Mouse (Mus musculus): Measurements from ENCODE around the gene Stk19.

Stk19 gene

GRCm38 (mm10) chr17:34836856-34837221 lies at the start of gene Stk19, which contains the start of gene Dxo:
Gene Stk19 (minus strand): TSS chr17:34836945.
Gene Dxo (plus strand): TSS chr17:34837019.
- in situ Hi-C loops (cut with MboI, MseI): loop anchor here (25.0 kb wide), 1 partner anchor 800 kb away; the partner anchor contains the start of genes Col11a2, H2-Ke6, Rxrb and Slc39a7

GRCm38 (mm10) chr17:34885615-34886014 lies 48.9 kb upstream of the Stk19 start:
- in situ Hi-C loops (cut with MboI, MseI): no loop called here

- in situ Hi-C loops (cut with MboI, MseI): no loop called here
Observed at GRCm38 (mm10) chr17:34884704-34885103, 48.0 kb upstream of the Stk19 start.

DNA sequence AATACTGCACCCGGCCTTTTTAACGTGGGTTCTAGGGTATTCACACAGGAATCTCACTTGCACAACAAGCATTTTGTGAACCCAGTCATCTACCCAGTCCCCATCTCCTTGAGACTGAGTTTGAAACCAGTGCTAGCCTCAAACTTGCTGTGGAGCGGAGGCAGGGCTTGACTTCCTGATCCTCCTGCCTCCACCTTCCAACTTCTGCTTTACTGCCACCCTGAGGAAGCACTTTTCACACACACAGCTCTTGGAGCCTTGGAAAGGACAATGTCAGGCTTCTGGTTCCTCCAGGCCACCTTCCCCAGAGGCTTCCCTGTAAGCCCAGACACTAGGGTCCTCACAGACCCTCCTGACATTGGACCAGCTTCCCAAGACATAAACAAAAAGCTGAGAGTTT lies 46.6 kb upstream of the Stk19 start:
- in situ Hi-C loops (cut with MboI, MseI): no loop called here

DNA sequence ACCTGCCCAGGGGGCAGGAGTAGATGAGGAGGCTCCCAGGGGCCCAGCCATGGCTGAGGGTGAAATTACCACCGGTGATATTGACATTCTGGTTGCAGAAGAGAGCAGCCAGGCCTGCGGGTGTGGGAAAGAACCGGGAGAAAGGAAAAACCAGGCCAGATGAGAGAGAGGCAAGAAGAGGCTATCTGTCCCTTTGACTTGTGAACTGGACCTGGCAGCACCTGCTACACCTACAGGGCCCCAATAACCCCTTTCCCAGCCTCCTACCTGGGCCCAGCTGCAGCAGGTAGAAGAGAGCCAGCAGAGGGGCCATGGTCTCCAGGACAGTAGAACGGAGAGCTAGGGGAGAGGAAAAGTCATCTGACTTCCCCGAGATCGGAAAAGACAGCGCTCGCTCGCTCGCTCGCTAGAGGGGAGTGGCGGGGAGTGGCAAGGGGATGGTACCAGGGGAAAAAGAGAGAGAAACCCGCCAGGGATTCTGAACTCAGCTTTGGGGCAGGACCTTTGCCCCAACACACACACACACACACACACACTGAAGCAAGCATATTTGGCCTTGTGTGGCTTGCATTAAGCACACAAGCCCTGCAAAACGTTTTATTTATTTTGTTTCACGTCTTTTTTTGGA lies 45.1 kb upstream of the Stk19 start, which contains the start of gene Gm20547:
Gene Gm20547, minus strand, starts transcription at position 360 of the 628 bp plus-strand sequence.
- in situ Hi-C loops (cut with MboI, MseI): no loop called here

GRCm38 (mm10) chr17:34881166-34881565 lies 44.4 kb upstream of the Stk19 start:
- in situ Hi-C loops (cut with MboI, MseI): no loop called here

GRCm38 (mm10) chr17:34879336-34879879 lies 42.7 kb upstream of the Stk19 start, which contains the start of gene Zbtb12:
Gene Zbtb12 (plus strand): TSS chr17:34879483.
- in situ Hi-C loops (cut with MboI, MseI): no loop called here

DNA sequence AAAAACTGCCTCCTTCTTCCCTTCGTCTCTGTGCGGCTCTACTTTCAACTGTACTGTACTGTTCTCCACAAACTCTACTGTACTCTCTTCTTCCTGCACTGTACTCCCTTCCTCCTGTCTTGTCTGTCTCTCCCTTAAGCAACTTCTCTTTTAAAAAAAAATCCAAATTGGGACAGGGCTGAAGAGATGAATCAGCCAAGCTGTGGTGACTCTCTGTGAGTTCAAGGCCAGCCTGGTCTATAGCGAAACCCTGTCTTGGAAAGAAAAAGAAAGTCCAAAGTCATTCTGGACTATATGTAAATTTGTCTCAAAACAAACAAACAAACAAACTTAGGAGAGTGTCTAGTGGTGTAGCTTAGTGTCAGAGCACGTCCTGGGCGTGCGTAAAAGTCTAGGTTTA lies 37.6 kb upstream of the Stk19 start:
- in situ Hi-C loops (cut with MboI, MseI): no loop called here

- in situ Hi-C loops (cut with MboI, MseI): no loop called here
Observed at GRCm38 (mm10) chr17:34865981-34866380, 29.2 kb upstream of the Stk19 start.

- in situ Hi-C loops (cut with MboI, MseI): loop anchor here (5.0 kb wide), 1 partner anchor 45 kb away; no protein-coding TSS in a partner anchor
Observed at GRCm38 (mm10) chr17:34862416-34863081, 25.8 kb upstream of the Stk19 start, which contains the start of gene Cfb. Gene Cfb (minus strand): TSS chr17:34862518.

DNA sequence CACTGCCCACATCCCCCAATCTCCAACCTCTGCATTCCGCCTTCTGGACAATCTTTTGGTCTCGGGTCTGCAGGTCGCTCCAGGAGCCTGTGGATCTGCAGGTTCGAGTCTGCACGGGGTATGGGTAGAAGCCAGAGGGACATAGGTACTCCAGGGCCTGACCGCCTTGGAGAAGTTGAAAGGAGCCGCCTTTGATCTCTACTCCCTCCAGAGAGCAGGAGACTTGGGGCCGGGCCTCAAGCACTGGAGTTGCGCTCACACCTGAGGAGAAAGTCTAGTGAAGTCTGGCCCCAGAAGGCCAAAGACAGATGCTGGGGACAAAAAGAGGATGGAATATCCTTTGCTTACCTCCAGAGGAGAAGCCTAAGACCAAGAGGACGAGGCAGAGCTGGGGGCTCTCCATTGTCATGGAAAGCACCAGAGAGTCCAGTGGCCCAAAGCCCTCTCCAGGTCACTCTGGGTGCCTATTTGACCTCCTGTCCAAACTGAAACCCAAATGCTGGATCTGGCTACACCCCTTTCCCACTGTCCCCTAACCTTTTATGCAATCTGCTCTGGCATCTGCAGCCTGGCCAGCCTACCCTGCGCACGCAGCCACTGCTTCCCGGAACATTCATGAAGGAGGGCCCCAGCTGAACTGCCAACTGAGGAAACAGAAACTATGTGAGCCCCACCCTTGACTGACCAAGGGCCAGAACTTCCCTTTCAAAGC lies 25.1 kb upstream of the Stk19 start:
- in situ Hi-C loops (cut with MboI, MseI): loop anchor here (5.0 kb wide), 1 partner anchor 45 kb away; no protein-coding TSS in a partner anchor

GRCm38 (mm10) chr17:34860514-34860913 lies 23.8 kb upstream of the Stk19 start:
- in situ Hi-C loops (cut with MboI, MseI): loop anchor here (5.0 kb wide), 1 partner anchor 47 kb away; no protein-coding TSS in a partner anchor

GRCm38 (mm10) chr17:34858670-34859069 lies 21.9 kb upstream of the Stk19 start:
- in situ Hi-C loops (cut with MboI, MseI): no loop called here

GRCm38 (mm10) chr17:34855825-34856224 lies 19.1 kb upstream of the Stk19 start:
- in situ Hi-C loops (cut with MboI, MseI): no loop called here

GRCm38 (mm10) chr17:34854761-34855160 lies 18.0 kb upstream of the Stk19 start:
- in situ Hi-C loops (cut with MboI, MseI): no loop called here

DNA sequence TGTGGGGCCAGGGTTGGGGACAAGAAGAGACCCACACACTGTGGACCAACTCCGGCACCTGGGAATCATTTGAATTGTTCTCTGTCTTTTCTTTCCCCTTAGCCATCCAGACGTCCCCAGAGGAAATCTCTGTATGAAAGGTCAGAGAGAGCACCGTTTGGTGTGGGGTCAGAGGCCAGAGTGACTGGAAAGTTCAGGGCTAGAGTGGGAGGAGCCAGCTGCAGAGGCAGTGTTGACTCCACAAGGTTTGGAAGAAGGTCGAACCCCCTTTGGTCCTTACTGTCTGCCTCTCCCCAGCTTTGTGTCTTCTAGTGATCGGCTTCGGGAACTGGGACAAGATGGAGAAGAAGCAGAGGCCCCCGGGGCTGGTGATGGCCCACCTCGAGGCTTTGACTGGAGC lies 16.8 kb upstream of the Stk19 start:
- in situ Hi-C loops (cut with MboI, MseI): no loop called here

DNA sequence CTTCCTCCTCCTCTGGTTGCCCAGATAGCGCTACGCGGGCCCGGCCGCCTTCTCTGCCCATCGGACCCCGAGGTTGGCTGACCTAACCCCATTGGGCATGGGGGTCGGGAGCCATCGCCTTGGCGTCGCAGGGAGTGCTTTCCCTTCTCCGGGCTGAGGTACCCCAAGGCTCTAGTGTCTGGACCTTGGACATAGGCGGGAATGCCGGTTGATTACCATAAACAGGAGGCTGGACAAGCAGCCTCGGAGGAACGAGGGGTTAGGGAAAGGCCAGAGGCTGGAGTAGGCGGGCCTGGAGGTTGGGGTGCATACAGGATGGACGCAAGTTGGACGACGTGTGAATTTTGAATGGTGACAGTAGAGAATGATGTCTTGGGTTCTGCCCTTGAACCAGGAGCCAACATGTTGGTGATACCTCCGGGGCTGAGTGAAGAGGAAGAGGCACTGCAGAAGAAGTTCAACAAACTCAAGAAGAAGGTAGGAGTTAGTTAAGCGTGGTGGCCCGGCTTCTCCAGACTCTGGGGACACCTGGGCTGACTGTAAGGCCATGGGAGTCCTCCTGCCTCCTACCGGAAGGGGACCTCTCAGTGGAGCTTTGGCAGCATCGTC lies 13.9 kb upstream of the Stk19 start:
- in situ Hi-C loops (cut with MboI, MseI): no loop called here

DNA sequence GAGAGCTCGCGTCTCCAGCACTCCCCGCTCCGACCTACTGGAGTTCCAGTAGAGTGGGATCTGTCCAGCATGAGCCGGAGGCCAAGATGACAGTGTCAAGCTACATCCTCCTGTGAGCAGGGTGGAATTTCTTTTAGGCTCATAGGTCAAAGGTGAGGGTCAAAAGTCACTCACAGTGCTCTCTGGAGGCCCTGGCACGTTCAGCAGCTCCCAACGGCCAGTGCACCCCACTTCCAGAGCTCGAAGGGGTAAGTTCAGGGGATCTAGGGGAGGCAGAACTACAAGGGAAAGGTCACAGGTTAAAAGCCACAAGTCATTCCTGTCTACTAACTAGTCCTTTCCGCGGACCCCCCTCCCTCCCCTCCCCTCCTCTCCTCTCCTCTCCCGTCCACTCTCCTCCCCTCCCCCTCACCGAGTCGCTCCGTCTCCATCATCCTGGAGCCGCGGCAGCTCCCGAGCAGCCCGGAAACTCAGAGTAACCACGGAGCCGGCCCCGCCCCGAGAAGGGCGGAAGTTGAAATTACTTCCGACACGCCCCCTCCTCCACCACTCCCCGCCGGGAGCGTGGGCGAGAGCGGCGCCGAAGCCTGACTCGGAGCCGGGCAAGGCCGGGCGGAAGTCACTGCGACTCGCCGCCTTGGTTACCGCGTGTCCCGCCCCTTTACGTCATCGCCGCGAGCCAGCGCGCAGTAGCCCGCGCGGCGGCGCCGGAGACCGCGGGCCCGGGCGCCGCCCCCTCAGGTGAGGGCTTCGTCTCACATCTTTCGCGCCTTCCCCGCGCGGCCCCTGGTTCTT lies 13.2 kb upstream of the Stk19 start, which contains the start of the genes Skiv2l and Nelfe:
Gene Skiv2l, minus strand, starts transcription at position 489 of the 795 bp plus-strand sequence.
Gene Nelfe, plus strand, starts transcription at position 670 of the 795 bp plus-strand sequence.
- in situ Hi-C loops (cut with MboI, MseI): loop anchor here (25.0 kb wide), 1 partner anchor 813 kb away; the partner anchor contains the start of genes Col11a2, H2-Ke6, Rxrb and Slc39a7

GRCm38 (mm10) chr17:34847615-34848014 lies 10.9 kb upstream of the Stk19 start:
- in situ Hi-C loops (cut with MboI, MseI): loop anchor here (25.0 kb wide), 1 partner anchor 810 kb away; the partner anchor contains the start of genes Col11a2, H2-Ke6, Rxrb and Slc39a7

DNA sequence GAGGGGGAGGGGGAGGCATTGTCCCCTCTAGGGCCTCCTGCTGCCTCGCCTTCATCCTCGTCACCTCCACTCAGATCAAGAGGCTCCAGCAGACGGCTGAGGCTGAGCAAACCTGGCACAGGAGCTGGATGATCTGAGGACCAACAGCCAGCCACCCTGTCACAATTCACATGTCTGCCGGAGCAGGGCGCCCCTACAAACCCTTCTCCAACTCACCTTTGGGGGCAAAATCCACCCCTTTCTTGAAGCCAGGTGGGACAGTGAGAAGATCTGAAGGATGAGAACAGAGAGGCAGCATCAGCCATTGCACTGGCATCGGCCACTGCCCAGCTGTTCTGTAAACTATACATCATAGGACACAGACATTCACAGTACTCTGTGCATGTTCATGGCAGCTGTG lies 10.4 kb upstream of the Stk19 start:
- in situ Hi-C loops (cut with MboI, MseI): loop anchor here (25.0 kb wide), 1 partner anchor 810 kb away; the partner anchor contains the start of genes Col11a2, H2-Ke6, Rxrb and Slc39a7

All from regulatory T cell (primary cell).